Mouse (Mus musculus) embryonic fibroblast, embryonic 13.5 days (primary cell): Measurements from ENCODE around the gene Immp2l. TPM values are rescaled to one million over a fixed set of nuclear protein-coding genes. Genes with fewer than 3 reads are reported as not detected.

Experiments
- H3K27ac ChIP-seq: 2 replicates; pipeline ENCODE4 v1.5.1; 2012; ENCODE audit warnings: low read length, control low read depth, inconsistent platforms; ENCODE audit not compliant: insufficient read depth
- H3K4me1 ChIP-seq: 2 replicates; pipeline ENCODE4 v1.6.1; 2011; ENCODE audit warnings: low read length; ENCODE audit not compliant: control insufficient read depth, insufficient read depth
- H3K4me3 ChIP-seq: 2 replicates; pipeline ENCODE4 v1.5.1; 2011; ENCODE audit warnings: mild to moderate bottlenecking, control low read depth, low read length; ENCODE audit not compliant: insufficient read depth
- CTCF ChIP-seq: IDR thresholded peaks from 2 replicates; pipeline ENCODE4 v1.5.1; 2011; ENCODE audit warnings: mild to moderate bottlenecking, control low read depth, low read length, moderate library complexity, borderline replicate concordance; ENCODE audit not compliant: insufficient read depth
- POLR2A ChIP-seq: IDR thresholded peaks from 2 replicates; pipeline ENCODE4 v1.6.1; 2011; ENCODE audit warnings: low read depth, mild to moderate bottlenecking, control low read depth, low read length, moderate library complexity
- polyA plus RNA-seq: library from polyadenylated mRNA; stranded (reverse); fragments of >200 nt; gene quantifications from 2 replicates; pipeline ENCODE4 v1.2.4, GENCODE M21; 2011; ENCODE audit warnings: low read depth; ENCODE audit not compliant: missing spikeins, insufficient read length

The Immp2l gene
- polyA plus RNA-seq, 1 experiment = 2.9 TPM

GRCm38 (mm10) chr12:41551578-41551977 is 527.7 kb downstream of the Immp2l start:
- H3K4me3 ChIP-seq = no peak overlapping the region
- TF ChIP-seq POLR2A = no peak
- no peak for TF ChIP-seq CTCF

GRCm38 (mm10) chr12:41557832-41558231 is 533.9 kb downstream of the Immp2l start:
- Histone ChIP-seq H3K4me1 (no peaks in the 10 kb centered on the region), H3K27ac (no peak overlapping the region), H3K4me3 (no peak overlapping the region)
- no peak for TF ChIP-seq CTCF
- no peak for TF ChIP-seq POLR2A

More at GRCm38 (mm10) chr12:41551578-41551977, 527.7 kb downstream of the Immp2l start:
- Histone ChIP-seq H3K4me1 (no peaks in the 10 kb centered on the region), H3K27ac (no peak overlapping the region)

GRCm38 (mm10) chr12:41558956-41559735 is 535.3 kb downstream of the Immp2l start:
- Histone ChIP-seq H3K4me1 (no peaks in the 10 kb centered on the region), H3K4me3 (no peak overlapping the region), H3K27ac (no peak overlapping the region)
- TF ChIP-seq POLR2A = no peak
- no peak for TF ChIP-seq CTCF

- Histone ChIP-seq H3K4me1 (peaks cover 7% of the 10 kb centered on the region), H3K27ac (no peak overlapping the region), H3K4me3 (no peak overlapping the region)
- TF ChIP-seq POLR2A (no peak), CTCF (no peak)
Observed at GRCm38 (mm10) chr12:41565540-41566432, 541.9 kb downstream of the Immp2l start.

- H3K4me1 ChIP-seq = peaks cover 7% of the 10 kb centered on the region
- no peak for TF ChIP-seq CTCF
- no peak for TF ChIP-seq POLR2A
- H3K4me3 ChIP-seq = no peak overlapping the region
- no peak overlapping the region for H3K27ac ChIP-seq
Observed at GRCm38 (mm10) chr12:41566433-41566794, 542.5 kb downstream of the Immp2l start.

GRCm38 (mm10) chr12:41573754-41574153 is 549.9 kb downstream of the Immp2l start:
- TF ChIP-seq POLR2A (no peak), CTCF (no peak)
- Histone ChIP-seq H3K4me1 (no peaks in the 10 kb centered on the region), H3K4me3 (no peak overlapping the region), H3K27ac (no peak overlapping the region)

GRCm38 (mm10) chr12:41575221-41575620 is 551.3 kb downstream of the Immp2l start:
- no peak overlapping the region for H3K4me3 ChIP-seq
- no peak overlapping the region for H3K27ac ChIP-seq
- no peaks in the 10 kb centered on the region for H3K4me1 ChIP-seq
- TF ChIP-seq POLR2A (no peak), CTCF (no peak)

GRCm38 (mm10) chr12:41593401-41593800 is 569.5 kb downstream of the Immp2l start:
- no peak overlapping the region for H3K27ac ChIP-seq
- H3K4me3 ChIP-seq = no peak overlapping the region
- no peaks in the 10 kb centered on the region for H3K4me1 ChIP-seq
- TF ChIP-seq CTCF = no peak
- TF ChIP-seq POLR2A = no peak

- no peak for TF ChIP-seq POLR2A
- no peak for TF ChIP-seq CTCF
- no peaks in the 10 kb centered on the region for H3K4me1 ChIP-seq
- no peak overlapping the region for H3K4me3 ChIP-seq
- H3K27ac ChIP-seq = no peak overlapping the region
Observed at GRCm38 (mm10) chr12:41594037-41594436, 570.1 kb downstream of the Immp2l start.

- no peak overlapping the region for H3K4me3 ChIP-seq
- H3K4me1 ChIP-seq = 0 out of 2 replicates have a peak, but pooled peaks cover 2% of the 10 kb centered on the region
- no peak for TF ChIP-seq CTCF
- no peak for TF ChIP-seq POLR2A
- no peak overlapping the region for H3K27ac ChIP-seq
Observed at GRCm38 (mm10) chr12:41615271-41615670, 591.4 kb downstream of the Immp2l start.
